Mouse (Mus musculus) lung, adult 2 months (tissue): ENCODE data around the gene Tas1r2. TPM values are rescaled to one million over a fixed set of nuclear protein-coding genes. Genes with fewer than 3 reads are reported as not detected.

Source experiments
- DNase-seq: peaks from one replicate; pipeline ENCODE4 v3.0.0; 2022
- H3K4me1 ChIP-seq: fragments of 200-500 bp; 2 replicates; pipeline ENCODE4 v1.6.1; 2011; ENCODE audit warnings: low read length; ENCODE audit not compliant: control insufficient read depth, insufficient read depth
- H3K4me3 ChIP-seq: fragments of 200-500 bp; replicated peaks from 2 replicates; pipeline ENCODE3; 2011; ENCODE audit warnings: low read depth, mild to moderate bottlenecking, control low read depth, low read length; ENCODE audit errors: extremely low read depth
- CTCF ChIP-seq: fragments of 200-500 bp; IDR thresholded peaks from 2 replicates; pipeline ENCODE4 v1.5.1; 2011; ENCODE audit warnings: mild to moderate bottlenecking, low read length, control low read depth; ENCODE audit not compliant: insufficient read depth
- POLR2A ChIP-seq: fragments of 200-500 bp; IDR thresholded peaks from 2 replicates; pipeline ENCODE4 v1.6.1; 2011; ENCODE audit warnings: low read depth, mild to moderate bottlenecking, control low read depth, low read length, borderline replicate concordance; ENCODE audit errors: extremely low read depth
- WGBS: fragments of 180-500 bp; shearing (Covaris S2); methylation state at CpG from one replicate; pipeline ENCODE4 v1.1.7; 2018; 5-methylcytosine and 5-hydroxymethylcytosine counted together
- polyA plus RNA-seq: library from polyadenylated mRNA; depleted of rRNA; stranded (reverse); fragments of >200 nt; gene quantifications from 2 replicates; pipeline ENCODE4 v1.2.3, GENCODE M21; 2012

Tas1r2 gene
- polyA plus RNA-seq, 1 experiment = 0.09 TPM

DNA sequence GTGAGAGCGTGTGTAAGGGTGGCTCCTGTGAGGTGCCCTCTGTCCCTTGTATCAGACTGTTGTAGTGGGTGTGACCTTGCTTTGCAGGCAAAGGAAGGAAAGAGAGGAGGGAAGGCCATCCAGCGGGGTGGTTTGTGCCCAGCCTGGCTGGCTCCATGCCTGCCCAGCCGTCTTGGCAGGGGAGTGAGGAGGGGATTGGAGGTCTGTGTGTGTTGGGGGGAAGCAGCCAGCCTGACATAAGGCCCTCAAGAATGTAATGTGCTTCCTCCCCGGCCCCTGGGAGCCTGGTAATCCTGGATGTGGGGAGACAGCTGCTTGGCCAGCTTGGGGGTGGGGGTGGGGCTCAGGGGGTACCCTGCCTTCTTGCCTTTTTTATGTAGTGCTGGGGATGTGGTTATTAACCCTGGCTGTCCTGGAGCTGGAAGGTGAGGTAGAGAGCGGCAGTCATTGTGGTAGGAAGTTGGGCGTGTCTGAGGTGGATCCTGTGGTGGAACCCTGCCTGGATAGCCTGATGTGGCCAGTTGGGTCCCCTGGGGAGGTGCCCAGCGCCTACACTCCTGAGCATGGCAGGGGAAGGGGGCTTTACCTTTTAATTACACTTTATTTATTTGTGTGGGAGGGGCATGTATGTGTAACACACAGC, 36.4 kb downstream of the Tas1r2 start:
- 24% methylated on average over 7 of the region's 7 CpGs for WGBS
- TF ChIP-seq POLR2A (no peak), CTCF (no peak)
- no peak overlapping the region for H3K4me3 ChIP-seq
- no peaks in the 10 kb centered on the region for H3K4me1 ChIP-seq
- no peak for DNase-seq

GRCm38 (mm10) chr4:139693315-139693714, 40.0 kb downstream of the Tas1r2 start:
- no peaks in the 10 kb centered on the region for H3K4me1 ChIP-seq
- no peak overlapping the region for H3K4me3 ChIP-seq
- TF ChIP-seq POLR2A (no peak), CTCF (no peak)
- DNase-seq = no peak
- 49% methylated on average over 5 of the region's 5 CpGs for WGBS

- Histone ChIP-seq H3K4me1 (no peaks in the 10 kb centered on the region), H3K4me3 (no peak overlapping the region)
- DNase-seq = no peak
- 7% methylated on average over 9 of the region's 9 CpGs for WGBS
- TF ChIP-seq CTCF (no peak), POLR2A (no peak)
These were observed 44.4 kb downstream of the Tas1r2 start for GRCm38 (mm10) chr4:139697755-139698154.

DNA sequence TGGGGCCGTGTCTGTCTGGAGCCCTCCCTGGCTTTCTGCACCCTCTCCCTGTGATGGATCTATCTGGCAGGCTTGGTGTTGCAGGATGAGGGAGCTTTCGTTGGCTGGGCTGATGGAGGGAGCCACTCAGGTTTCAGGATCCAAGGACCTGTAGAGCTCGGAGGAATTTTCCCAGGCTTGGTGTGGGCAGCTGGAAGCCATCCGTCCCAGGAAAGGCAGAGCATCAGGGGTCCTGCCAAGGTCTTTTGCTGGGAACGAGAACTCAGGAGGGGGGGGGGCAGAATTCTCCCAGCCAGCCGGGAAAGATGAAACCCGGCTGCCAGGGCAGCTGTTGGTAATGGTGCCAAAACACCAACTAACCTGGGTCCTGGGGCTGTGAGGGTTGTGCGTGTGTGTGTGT, 45.3 kb downstream of the Tas1r2 start:
- 44% methylated on average over 8 of the region's 8 CpGs for WGBS
- no peak overlapping the region for H3K4me3 ChIP-seq
- no peak for DNase-seq
- no peaks in the 10 kb centered on the region for H3K4me1 ChIP-seq
- TF ChIP-seq CTCF (no peak), POLR2A (no peak)

- DNase-seq = no peak
- 46% methylated on average over 4 of the region's 4 CpGs for WGBS
- no peaks in the 10 kb centered on the region for H3K4me1 ChIP-seq
- TF ChIP-seq POLR2A = no peak
- TF ChIP-seq CTCF = no peak
- no peak overlapping the region for H3K4me3 ChIP-seq
These were observed 49.6 kb downstream of the Tas1r2 start for GRCm38 (mm10) chr4:139702914-139703313.

DNA sequence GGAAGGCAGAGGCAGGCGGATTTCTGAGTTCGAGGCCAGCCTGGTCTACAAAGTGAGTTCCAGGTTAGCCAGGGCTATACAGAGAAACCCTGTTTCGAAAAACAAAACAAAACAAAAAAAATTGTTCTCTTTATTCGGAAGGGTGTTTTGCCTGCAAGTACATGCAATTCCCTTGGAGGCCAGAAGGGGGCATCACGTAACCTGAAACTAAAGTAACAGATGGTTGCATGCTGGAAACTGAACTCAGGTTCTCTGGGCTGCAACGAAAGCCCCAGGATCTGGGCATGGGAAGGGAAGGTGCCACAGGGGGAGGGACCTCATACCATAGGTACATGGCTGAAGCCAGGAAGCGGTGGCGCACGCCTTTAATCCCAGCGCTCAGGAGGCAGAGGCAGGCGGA, 50.1 kb downstream of the Tas1r2 start:
- H3K4me1 ChIP-seq = no peaks in the 10 kb centered on the region
- no peak for TF ChIP-seq POLR2A
- no peak for TF ChIP-seq CTCF
- 79% methylated on average over 11 of the region's 11 CpGs for WGBS
- DNase-seq = no peak
- no peak overlapping the region for H3K4me3 ChIP-seq

- H3K4me1 ChIP-seq = no peaks in the 10 kb centered on the region
- TF ChIP-seq POLR2A = no peak
- no peak for TF ChIP-seq CTCF
- H3K4me3 ChIP-seq = no peak overlapping the region
- 60% methylated on average over 5 of the region's 5 CpGs for WGBS
- DNase-seq = no peak
These were observed 52.6 kb downstream of the Tas1r2 start for GRCm38 (mm10) chr4:139705986-139706385.

DNA sequence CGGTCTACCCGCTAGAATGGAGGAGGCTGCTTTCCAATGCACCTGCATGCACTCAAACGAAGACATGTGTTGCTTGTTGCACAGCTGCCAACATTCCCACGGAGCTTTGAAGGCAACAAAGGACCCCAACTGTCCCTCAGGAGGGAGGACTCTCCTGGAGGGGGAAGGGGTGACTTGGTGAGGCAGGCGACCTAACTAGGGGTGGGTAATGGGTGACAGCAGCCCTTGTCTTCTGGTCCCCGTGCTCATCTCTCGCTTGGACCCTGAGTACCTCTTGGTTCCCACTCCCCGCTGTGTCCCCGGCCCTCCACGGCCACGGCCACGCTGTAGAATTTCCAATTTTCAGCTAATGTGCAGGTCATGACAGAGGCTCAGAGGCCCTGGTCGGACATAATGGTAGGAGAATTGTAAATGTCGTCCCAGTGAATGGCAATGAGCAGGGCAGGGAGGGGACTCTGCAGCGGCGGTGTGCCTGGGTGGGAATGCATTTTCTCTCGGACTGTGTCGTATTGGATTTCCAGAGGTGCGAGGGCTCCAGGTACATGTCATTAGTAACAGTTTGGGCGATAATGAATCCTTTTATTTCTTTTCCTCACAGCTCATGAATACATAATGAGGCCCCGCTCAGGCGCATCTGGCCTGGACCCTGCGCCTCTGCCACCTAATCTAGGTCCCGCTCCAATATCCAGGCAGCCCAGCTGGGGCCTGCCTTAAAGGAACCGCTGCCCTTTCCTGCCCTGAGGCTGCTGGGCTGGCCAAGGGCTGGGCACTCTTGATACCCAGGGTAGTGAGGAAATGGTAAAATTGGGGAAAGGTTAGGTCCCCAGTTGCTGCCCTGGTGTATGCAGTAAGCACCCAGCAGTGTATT, 57.4 kb downstream of the Tas1r2 start:
- H3K4me1 ChIP-seq = no peaks in the 10 kb centered on the region
- WGBS = 49% methylated on average over 25 of the region's 25 CpGs
- no peak for DNase-seq
- no peak overlapping the region for H3K4me3 ChIP-seq
- TF ChIP-seq POLR2A (no peak), CTCF (no peak)

DNA sequence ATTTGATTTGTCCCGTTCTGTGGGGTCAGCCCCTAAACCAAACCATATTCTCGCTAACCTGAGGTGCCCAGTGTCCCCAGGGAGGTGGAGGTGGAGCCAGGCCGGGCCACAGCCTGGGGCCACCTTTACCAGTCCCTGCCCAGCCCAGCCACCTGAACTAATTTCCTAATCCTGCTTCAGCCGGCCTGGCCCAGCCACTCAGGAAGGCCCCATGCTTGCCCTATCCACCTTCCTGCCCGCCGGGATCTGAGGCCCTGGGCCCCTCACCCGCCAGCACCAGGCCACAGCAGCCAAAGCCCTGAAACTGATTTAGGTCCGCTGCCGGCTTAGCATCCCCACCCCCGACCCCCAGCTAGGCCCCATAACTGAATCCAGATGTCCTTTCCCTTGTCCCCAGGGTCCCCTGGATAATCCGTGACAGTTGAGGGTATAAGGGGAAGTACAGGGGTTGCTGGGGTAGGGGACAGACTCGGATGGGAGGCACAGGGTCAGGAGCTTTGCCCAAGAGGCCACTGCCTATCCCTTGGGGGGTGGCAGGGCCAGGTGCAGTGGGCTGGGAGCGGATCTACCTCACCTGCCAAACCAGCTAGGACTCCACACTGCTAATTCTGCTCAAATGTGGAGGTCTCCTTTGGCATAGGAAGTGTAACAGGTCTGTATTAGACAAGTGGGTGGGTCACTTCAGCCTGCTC, 62.0 kb downstream of the Tas1r2 start:
- 30% methylated on average over 13 of the region's 13 CpGs for WGBS
- no peak for TF ChIP-seq POLR2A
- no peak for TF ChIP-seq CTCF
- no peaks in the 10 kb centered on the region for H3K4me1 ChIP-seq
- DNase-seq = no peak
- no peak overlapping the region for H3K4me3 ChIP-seq

DNA sequence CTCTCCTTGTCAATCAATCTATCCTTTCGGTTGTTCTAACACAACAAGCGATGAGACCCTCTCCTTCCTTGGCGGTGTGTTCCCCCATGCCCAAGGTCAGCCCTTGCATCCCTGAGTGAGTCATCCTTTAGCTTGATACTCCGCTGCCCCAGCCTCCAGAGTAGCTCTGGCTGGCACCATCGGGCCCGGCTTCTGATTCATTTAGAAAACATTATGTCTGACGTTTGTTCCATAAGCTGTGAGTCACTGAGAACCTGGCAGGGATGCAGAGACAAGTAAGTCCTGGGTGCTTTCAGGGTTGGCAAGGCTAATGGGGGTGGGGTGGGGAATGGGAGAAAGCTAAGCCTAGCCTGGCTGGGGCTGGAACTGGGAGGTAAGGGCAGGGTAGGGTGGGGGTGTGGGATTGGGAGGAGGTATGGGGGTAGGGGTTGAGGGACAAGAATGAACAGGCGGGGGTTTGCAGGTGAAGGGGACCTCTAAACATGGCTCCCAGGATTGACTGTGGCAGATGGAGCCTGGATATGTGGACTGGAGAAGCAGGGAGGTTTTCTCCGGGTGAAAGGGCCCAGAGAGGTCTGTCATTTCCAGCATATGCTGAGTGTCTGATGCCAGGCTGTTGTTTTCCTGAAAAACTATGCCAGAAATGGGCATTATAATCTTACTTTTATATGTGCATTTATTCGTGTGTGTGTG, 63.3 kb downstream of the Tas1r2 start:
- no peak for TF ChIP-seq POLR2A
- TF ChIP-seq CTCF = no peak
- 75% methylated on average over 10 of the region's 10 CpGs for WGBS
- no peak for DNase-seq
- Histone ChIP-seq H3K4me1 (no peaks in the 10 kb centered on the region), H3K4me3 (no peak overlapping the region)
